Mouse (Mus musculus): ENCODE measurements around the gene Papss1. TPM values are rescaled to one million over a fixed set of nuclear protein-coding genes. Genes with fewer than 3 reads are reported as not detected.

Papss1 gene
- polyA plus RNA-seq, 1 experiment from 2014 or later, result 7.9 TPM

- Histone ChIP-seq H3K36me3 (replicated peaks) (no peaks in the 10 kb centered on the region), H3K27me3 (no peaks in the 10 kb centered on the region)
These were observed 14.5 kb upstream of the Papss1 start for GRCm38 (mm10) chr3:131550046-131550445.

GRCm38 (mm10) chr3:131552349-131553254 lies 12.0 kb upstream of the Papss1 start:
- WGBS (ENCODE audit: insufficient replicate concordance), result 25% methylated on average over 9 of the region's 9 CpGs
- no peak overlapping the region for H3K4me3 ChIP-seq (replicated peaks)
- no peak overlapping the region for H3K9ac ChIP-seq
- H3K4me1 ChIP-seq (replicated peaks), result no peaks in the 10 kb centered on the region
- no peak overlapping the region for H3K4me2 ChIP-seq
- H3K9me3 ChIP-seq (replicated peaks), result no peaks in the 10 kb centered on the region
- H3K36me3 ChIP-seq (replicated peaks), result no peaks in the 10 kb centered on the region
- no peak overlapping the region for H3K27ac ChIP-seq (replicated peaks)
- no peak for ATAC-seq (ENCODE audit: insufficient read depth)
- no peaks in the 10 kb centered on the region for H3K27me3 ChIP-seq

More at GRCm38 (mm10) chr3:131550046-131550445, 14.5 kb upstream of the Papss1 start:
- no peak for ATAC-seq (ENCODE audit: insufficient read depth)
- no peaks in the 10 kb centered on the region for H3K4me1 ChIP-seq (replicated peaks)
- H3K9ac ChIP-seq, result no peak overlapping the region
- H3K9me3 ChIP-seq (replicated peaks), result no peaks in the 10 kb centered on the region
- no peak overlapping the region for H3K4me3 ChIP-seq (replicated peaks)
- no peak overlapping the region for H3K27ac ChIP-seq (replicated peaks)
- H3K4me2 ChIP-seq, result no peak overlapping the region
- 55% methylated on average over 4 of the region's 4 CpGs for WGBS (ENCODE audit: insufficient replicate concordance)

GRCm38 (mm10) chr3:131555771-131556170 lies 8.8 kb upstream of the Papss1 start:
- Histone ChIP-seq H3K4me3 (replicated peaks) (no peak overlapping the region), H3K36me3 (replicated peaks) (no peaks in the 10 kb centered on the region), H3K4me2 (no peak overlapping the region), H3K9me3 (replicated peaks) (no peaks in the 10 kb centered on the region), H3K9ac (no peak overlapping the region), H3K27me3 (no peaks in the 10 kb centered on the region), H3K4me1 (replicated peaks) (no peaks in the 10 kb centered on the region), H3K27ac (replicated peaks) (no peak overlapping the region)
- no peak for ATAC-seq (ENCODE audit: insufficient read depth)

GRCm38 (mm10) chr3:131561591-131561990 lies 3.0 kb upstream of the Papss1 start:
- no peak overlapping the region for H3K27ac ChIP-seq (replicated peaks)
- ATAC-seq (ENCODE audit: insufficient read depth), result no peak
- H3K4me1 ChIP-seq (replicated peaks), result peaks cover 25% of the 10 kb centered on the region
- no peak overlapping the region for H3K4me2 ChIP-seq
- no peak overlapping the region for H3K4me3 ChIP-seq (replicated peaks)
- no peaks in the 10 kb centered on the region for H3K27me3 ChIP-seq
- H3K9ac ChIP-seq, result no peak overlapping the region
- no peaks in the 10 kb centered on the region for H3K9me3 ChIP-seq (replicated peaks)
- H3K36me3 ChIP-seq (replicated peaks), result no peaks in the 10 kb centered on the region

- Histone ChIP-seq H3K4me2 (peak overlapping the region; percentile 92), H3K36me3 (replicated peaks) (no peaks in the 10 kb centered on the region), H3K4me3 (replicated peaks) (peak overlapping the region; percentile 77), H3K9me3 (replicated peaks) (no peaks in the 10 kb centered on the region), H3K27ac (replicated peaks) (0 out of 2 replicates have a peak overlapping the region, but pooled peaks have one; percentile 48), H3K9ac (peak overlapping the region; percentile 66), H3K4me1 (replicated peaks) (peaks cover 25% of the 10 kb centered on the region), H3K27me3 (no peaks in the 10 kb centered on the region)
- 8% methylated on average over 9 of the region's 9 CpGs for WGBS (ENCODE audit: insufficient replicate concordance)
- ATAC-seq (ENCODE audit: insufficient read depth), result no peak
These were observed 666 bp downstream of the Papss1 start for GRCm38 (mm10) chr3:131565257-131565610.

GRCm38 (mm10) chr3:131566281-131566680 lies 1.7 kb downstream of the Papss1 start:
- no peak overlapping the region for H3K4me2 ChIP-seq

GRCm38 (mm10) chr3:131570506-131570905 lies 5.9 kb downstream of the Papss1 start:
- ATAC-seq (ENCODE audit: insufficient read depth), result no peak
- 18% methylated on average over 1 of the region's 1 CpGs for WGBS (ENCODE audit: insufficient replicate concordance)
- H3K27ac ChIP-seq (replicated peaks), result no peak overlapping the region
- no peak overlapping the region for H3K4me2 ChIP-seq
- peaks cover 8% of the 10 kb centered on the region for H3K4me1 ChIP-seq (replicated peaks)
- H3K9me3 ChIP-seq (replicated peaks), result no peaks in the 10 kb centered on the region
- no peaks in the 10 kb centered on the region for H3K27me3 ChIP-seq
- no peak overlapping the region for H3K9ac ChIP-seq
- no peak overlapping the region for H3K4me3 ChIP-seq (replicated peaks)
- H3K36me3 ChIP-seq (replicated peaks), result no peaks in the 10 kb centered on the region

More at GRCm38 (mm10) chr3:131566281-131566680, 1.7 kb downstream of the Papss1 start:
- Histone ChIP-seq H3K9ac (no peak overlapping the region), H3K27ac (replicated peaks) (no peak overlapping the region), H3K36me3 (replicated peaks) (no peaks in the 10 kb centered on the region), H3K4me3 (replicated peaks) (no peak overlapping the region), H3K9me3 (replicated peaks) (no peaks in the 10 kb centered on the region), H3K4me1 (replicated peaks) (peaks cover 25% of the 10 kb centered on the region), H3K27me3 (no peaks in the 10 kb centered on the region)
- WGBS (ENCODE audit: insufficient replicate concordance), result 66% methylated on average over 2 of the region's 2 CpGs
- no peak for ATAC-seq (ENCODE audit: insufficient read depth)

GRCm38 (mm10) chr3:131573555-131573954 lies 9.0 kb downstream of the Papss1 start:
- no peak overlapping the region for H3K9ac ChIP-seq
- WGBS (ENCODE audit: insufficient replicate concordance), result 57% methylated on average over 3 of the region's 3 CpGs
- H3K27ac ChIP-seq (replicated peaks), result no peak overlapping the region
- H3K4me1 ChIP-seq (replicated peaks), result no peaks in the 10 kb centered on the region
- H3K4me3 ChIP-seq (replicated peaks), result no peak overlapping the region
- H3K27me3 ChIP-seq, result no peaks in the 10 kb centered on the region
- ATAC-seq (ENCODE audit: insufficient read depth), result no peak
- no peaks in the 10 kb centered on the region for H3K36me3 ChIP-seq (replicated peaks)
- no peak overlapping the region for H3K4me2 ChIP-seq
- H3K9me3 ChIP-seq (replicated peaks), result no peaks in the 10 kb centered on the region

- Histone ChIP-seq H3K9me3 (replicated peaks) (no peaks in the 10 kb centered on the region), H3K36me3 (replicated peaks) (no peaks in the 10 kb centered on the region), H3K9ac (no peak overlapping the region), H3K4me1 (replicated peaks) (no peaks in the 10 kb centered on the region), H3K4me3 (replicated peaks) (no peak overlapping the region), H3K27me3 (no peaks in the 10 kb centered on the region), H3K27ac (replicated peaks) (no peak overlapping the region), H3K4me2 (no peak overlapping the region)
- ATAC-seq (ENCODE audit: insufficient read depth), result no peak
- 73% methylated on average over 7 of the region's 7 CpGs for WGBS (ENCODE audit: insufficient replicate concordance)
These were observed 14.0 kb downstream of the Papss1 start for GRCm38 (mm10) chr3:131578434-131579104.

GRCm38 (mm10) chr3:131580040-131580439 lies 15.5 kb downstream of the Papss1 start:
- Histone ChIP-seq H3K9ac (no peak overlapping the region), H3K4me3 (replicated peaks) (no peak overlapping the region), H3K27me3 (no peaks in the 10 kb centered on the region), H3K4me2 (no peak overlapping the region), H3K4me1 (replicated peaks) (no peaks in the 10 kb centered on the region), H3K36me3 (replicated peaks) (no peaks in the 10 kb centered on the region), H3K27ac (replicated peaks) (no peak overlapping the region), H3K9me3 (replicated peaks) (no peaks in the 10 kb centered on the region)
- WGBS (ENCODE audit: insufficient replicate concordance), result 65% methylated on average over 4 of the region's 4 CpGs
- ATAC-seq (ENCODE audit: insufficient read depth), result no peak

GRCm38 (mm10) chr3:131581096-131581495 lies 16.5 kb downstream of the Papss1 start:
- Histone ChIP-seq H3K4me1 (replicated peaks) (no peaks in the 10 kb centered on the region), H3K36me3 (replicated peaks) (no peaks in the 10 kb centered on the region), H3K4me2 (no peak overlapping the region), H3K9ac (no peak overlapping the region), H3K9me3 (replicated peaks) (no peaks in the 10 kb centered on the region), H3K4me3 (replicated peaks) (no peak overlapping the region), H3K27me3 (no peaks in the 10 kb centered on the region), H3K27ac (replicated peaks) (no peak overlapping the region)
- ATAC-seq (ENCODE audit: insufficient read depth), result no peak
- 71% methylated on average over 7 of the region's 7 CpGs for WGBS (ENCODE audit: insufficient replicate concordance)

All from liver, embryonic 15.5 days (tissue).